Mouse (Mus musculus): ENCODE measurements around the gene Htr1f.

GRCm38 (mm10) chr16:65112221-65112620 lies 6.6 kb upstream of the Htr1f start:
- TF ChIP-seq CTCF (IDR thresholded peaks at IDR 0.05; ENCODE audit: borderline replicate concordance, insufficient read depth, low read depth, low read length), result no peak
- no peak for TF ChIP-seq POLR2A (IDR thresholded peaks at IDR 0.05; ENCODE audit: borderline replicate concordance, insufficient read depth, low read length)

Measured in cerebellum, adult 2 months (tissue).